Mouse (Mus musculus) gastrocnemius, postnatal 10 days (tissue): ENCODE measurements around the gene Abhd5. TPM values are rescaled to one million over a fixed set of nuclear protein-coding genes. Genes with fewer than 3 reads are reported as not detected.

Source experiments
- DNase-seq: peaks from one replicate; pipeline ENCODE4 v3.0.0; 2021; ENCODE audit warnings: mixed read lengths
- total RNA-seq, 2 experiments: library from RNA; stranded (reverse); gene quantifications; 2 replicates each; pipeline ENCODE4 v1.2.3; 2021

The Abhd5 gene
- total RNA-seq, 2 experiments from 2014 or later: 22.9 to 23.9 TPM

GRCm38 (mm10) chr9:122415056-122415775, 63.8 kb downstream of the Abhd5 start:
- no peak for DNase-seq

DNA sequence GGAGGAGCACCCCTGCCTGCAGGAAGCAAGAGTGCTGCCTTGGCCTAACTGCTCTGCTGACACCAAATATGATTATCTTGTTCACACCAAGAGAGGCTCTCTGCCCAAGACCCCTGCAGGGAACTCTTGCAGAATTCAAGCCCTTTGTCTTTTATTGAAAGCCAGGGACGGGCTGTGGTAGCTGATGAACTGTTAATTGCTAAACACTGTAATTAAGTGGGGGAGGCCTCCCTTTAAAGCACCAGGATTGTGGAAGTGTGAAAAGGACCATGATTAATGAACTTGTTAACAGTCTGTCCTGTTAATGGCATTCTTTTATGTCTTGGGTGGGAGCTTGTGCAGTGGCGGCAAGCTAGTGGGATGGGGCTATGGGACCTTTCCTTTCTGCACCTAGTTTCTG, 65.2 kb downstream of the Abhd5 start:
- DNase-seq: no peak

DNA sequence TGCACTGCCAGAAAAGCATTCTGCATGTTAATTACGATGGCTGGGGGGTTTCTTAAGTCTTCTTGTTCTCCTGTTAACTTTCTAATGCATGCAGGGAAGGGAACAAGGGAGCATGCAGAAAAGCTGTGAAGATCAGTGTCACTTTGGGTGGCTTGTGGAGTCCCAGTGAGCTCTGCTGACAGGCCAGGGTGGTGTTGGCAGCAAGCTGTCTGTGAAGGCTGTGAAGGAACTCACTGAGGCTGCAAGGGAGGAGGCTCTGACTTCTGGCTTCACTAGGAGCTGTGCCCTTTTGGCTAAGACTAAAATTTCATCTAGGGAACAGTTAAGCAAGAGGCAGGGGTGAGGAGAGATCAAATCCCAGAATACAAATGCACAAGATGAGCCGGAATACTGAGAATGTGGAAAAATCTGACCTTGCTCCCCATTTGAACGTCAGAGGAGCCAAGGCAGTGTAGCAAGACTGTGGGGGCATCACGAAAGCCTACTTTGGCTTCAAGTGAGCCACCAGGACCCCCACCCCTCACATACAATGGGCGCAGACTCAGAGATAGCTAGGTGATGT, 68.9 kb downstream of the Abhd5 start:
- DNase-seq: no peak

DNA sequence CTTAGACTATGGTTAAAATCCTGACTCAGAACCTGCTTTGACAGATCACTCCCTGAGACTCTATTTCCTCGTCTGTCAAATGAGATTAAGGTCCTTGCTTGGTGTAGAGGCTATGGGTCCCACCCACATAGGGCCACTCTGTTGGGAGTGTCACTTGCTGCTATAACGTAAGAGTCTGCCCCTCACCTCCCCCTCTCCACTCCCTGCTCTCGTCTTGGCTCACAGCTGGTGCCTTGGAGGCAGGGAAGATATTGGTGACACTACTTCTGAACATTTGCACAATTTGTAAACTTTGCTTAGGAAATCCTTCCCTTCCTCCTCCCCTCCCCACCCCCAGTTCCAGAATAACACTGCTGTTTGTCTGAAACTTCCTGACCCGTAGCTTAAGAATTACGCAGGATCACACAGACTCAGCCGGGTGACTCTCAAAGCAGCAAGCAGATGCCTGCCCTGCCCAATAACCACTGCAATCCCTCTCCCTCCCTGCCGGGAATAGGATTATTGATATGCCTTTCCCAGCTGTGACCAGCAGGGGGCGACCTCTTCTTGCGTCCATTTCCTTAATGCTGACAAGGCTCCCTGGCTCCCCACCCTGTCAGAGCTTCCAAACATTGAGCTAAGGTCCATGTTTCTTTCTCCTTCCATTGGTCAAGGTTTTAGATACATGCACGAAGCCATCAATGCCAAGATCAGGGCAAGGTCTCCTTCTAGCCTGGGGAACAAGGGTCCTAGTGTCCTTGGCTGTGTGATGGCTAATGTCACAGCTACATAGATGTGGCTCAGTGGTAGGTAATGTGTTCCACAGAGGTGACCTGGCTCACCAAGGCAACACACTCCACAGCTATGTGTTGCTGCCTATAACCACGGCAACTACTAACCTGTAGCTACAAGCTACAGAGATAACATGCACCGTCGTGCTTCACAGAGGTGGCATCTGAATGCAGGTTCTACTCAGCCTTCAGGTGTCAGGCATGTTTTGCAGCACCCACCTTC, 69.7 kb downstream of the Abhd5 start:
- DNase-seq: peak; percentile 82

DNA sequence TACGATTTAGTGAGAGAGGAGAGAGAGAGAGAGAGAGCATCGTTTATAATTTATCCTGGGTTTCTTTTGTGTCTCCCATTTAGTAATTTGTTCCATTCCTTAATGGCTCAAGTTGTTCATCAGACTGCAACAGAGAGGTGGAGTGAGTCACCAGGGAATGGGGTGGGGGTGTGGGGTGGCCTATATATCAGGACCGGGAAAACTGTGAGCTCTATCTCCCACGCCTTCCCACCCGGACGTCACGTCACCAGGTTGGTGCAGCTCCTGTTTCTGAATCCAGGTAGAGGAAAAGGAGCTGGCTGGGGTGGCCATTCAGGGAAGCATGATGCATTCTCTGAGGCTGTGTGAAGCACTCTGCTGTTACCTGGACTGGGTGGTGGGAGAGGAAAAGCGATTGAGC, 70.5 kb downstream of the Abhd5 start:
- no peak for DNase-seq

- no peak for DNase-seq
These were observed 71.3 kb downstream of the Abhd5 start for GRCm38 (mm10) chr9:122422706-122423105.

- DNase-seq: no peak
These were observed 71.7 kb downstream of the Abhd5 start for GRCm38 (mm10) chr9:122423146-122423545.

GRCm38 (mm10) chr9:122424941-122425608, 73.7 kb downstream of the Abhd5 start:
- peak; percentile 55 for DNase-seq

GRCm38 (mm10) chr9:122429058-122429649, 77.7 kb downstream of the Abhd5 start:
- DNase-seq: no peak

- no peak for DNase-seq
These were observed 78.3 kb downstream of the Abhd5 start for GRCm38 (mm10) chr9:122429685-122430084.

Other genes starting within 250 kb of the Abhd5 start
- 10 to 100 TPM; 54.8 to 73.5 TPM for gene Snrk, start 234.3 kb upstream of the Abhd5 start, total RNA-seq
- gene Ano10, start 57.2 kb upstream of the Abhd5 start, total RNA-seq: 10 to 100 TPM; 47.5 to 48.6 TPM